Mouse (Mus musculus) heart, postnatal 0 days (tissue): Measurements from ENCODE around the gene Gm10382.

Source experiments
- CTCF ChIP-seq: IDR thresholded peaks from 2 replicates; pipeline ENCODE4 v1.5.1; 2016; ENCODE audit warnings: antibody characterized with exemption, control low read depth, low read depth
- EP300 ChIP-seq: IDR thresholded peaks from 2 replicates; pipeline ENCODE4 v1.6.1; 2016; ENCODE audit warnings: antibody characterized with exemption, low read depth

- TF ChIP-seq CTCF: no peak
- TF ChIP-seq EP300: peak; percentile 93
Measured at GRCm38 (mm10) chr5:125392977-125393621, 4.0 kb downstream of the Gm10382 start.
